Mouse (Mus musculus) kidney, postnatal 25 days (tissue): ENCODE results near the gene Adcy2.

Experiments
- DNase-seq, 2 experiments: peaks; one replicate each; pipeline ENCODE4 v3.0.0; 2021; ENCODE audit warnings: mixed read lengths in 2 of 2

Adcy2 gene

GRCm38 (mm10) chr13:68960513-68960912 is 38.8 kb downstream of the Adcy2 start:
- DNase-seq = no peak

- no peak for DNase-seq
Measured at GRCm38 (mm10) chr13:68959406-68959805, 39.9 kb downstream of the Adcy2 start.

- no peak for DNase-seq
Measured at GRCm38 (mm10) chr13:68942735-68943134, 56.6 kb downstream of the Adcy2 start.

- no peak for DNase-seq
Measured at GRCm38 (mm10) chr13:68941429-68941828, 57.9 kb downstream of the Adcy2 start.

GRCm38 (mm10) chr13:68932283-68932647 is 67.1 kb downstream of the Adcy2 start:
- DNase-seq = no peak

- DNase-seq = no peak
Measured at GRCm38 (mm10) chr13:68931602-68932282, 67.6 kb downstream of the Adcy2 start.

- DNase-seq = no peak
Measured at GRCm38 (mm10) chr13:68928469-68928868, 70.9 kb downstream of the Adcy2 start.

GRCm38 (mm10) chr13:68913666-68914288 is 85.6 kb downstream of the Adcy2 start:
- DNase-seq = no peak

- no peak for DNase-seq
Measured at GRCm38 (mm10) chr13:68906667-68907066, 92.7 kb downstream of the Adcy2 start.

- no peak for DNase-seq
Measured at GRCm38 (mm10) chr13:68902708-68903107, 96.6 kb downstream of the Adcy2 start.

- no peak for DNase-seq
Measured at GRCm38 (mm10) chr13:68889929-68890593, 109.3 kb downstream of the Adcy2 start.

- DNase-seq = no peak
Measured at GRCm38 (mm10) chr13:68868776-68869175, 130.6 kb downstream of the Adcy2 start.

- no peak for DNase-seq
Measured at GRCm38 (mm10) chr13:68867940-68868655, 131.2 kb downstream of the Adcy2 start.

- DNase-seq = peak; percentile 2 to 30
Measured at GRCm38 (mm10) chr13:68860036-68860435, 139.3 kb downstream of the Adcy2 start.

- DNase-seq = no peak
Measured at GRCm38 (mm10) chr13:68848265-68848664, 151.1 kb downstream of the Adcy2 start.

- DNase-seq = no peak
Measured at GRCm38 (mm10) chr13:68839517-68839916, 159.8 kb downstream of the Adcy2 start.

GRCm38 (mm10) chr13:68836183-68836582 is 163.2 kb downstream of the Adcy2 start:
- DNase-seq = no peak

GRCm38 (mm10) chr13:68835424-68836045 is 163.8 kb downstream of the Adcy2 start:
- no peak for DNase-seq

GRCm38 (mm10) chr13:68832141-68832540 is 167.2 kb downstream of the Adcy2 start:
- no peak for DNase-seq

- DNase-seq = no peak
Measured at GRCm38 (mm10) chr13:68830030-68830759, 169.1 kb downstream of the Adcy2 start.

GRCm38 (mm10) chr13:68828441-68828840 is 170.9 kb downstream of the Adcy2 start:
- DNase-seq = no peak

- no peak for DNase-seq
Measured at GRCm38 (mm10) chr13:68826461-68826860, 172.9 kb downstream of the Adcy2 start.
